Mouse (Mus musculus): ENCODE measurements around the gene Gm15557.

The Gm15557 gene

DNA sequence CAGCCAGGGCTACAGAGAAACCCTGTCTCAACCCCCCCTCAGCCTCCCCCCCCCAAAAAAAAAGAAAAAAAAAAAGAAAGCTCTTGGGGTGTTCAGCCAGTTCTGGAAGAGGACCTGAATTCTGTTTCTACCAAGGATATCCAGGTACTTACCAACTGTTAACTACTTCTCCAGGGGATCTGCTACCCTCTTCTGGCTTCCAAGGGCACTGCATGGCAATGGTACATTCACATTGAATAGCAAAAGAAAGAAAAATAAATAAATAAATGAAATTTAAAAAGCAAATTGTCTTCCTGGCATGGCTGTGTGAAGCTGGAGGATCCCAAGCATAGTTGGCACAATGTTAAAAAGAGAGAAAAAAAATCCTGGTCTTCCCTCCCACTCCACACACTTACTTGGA lies 11.5 kb downstream of the Gm15557 start:
- peak; percentile 32 for DNase-seq (ENCODE audit: low spot score)

DNA sequence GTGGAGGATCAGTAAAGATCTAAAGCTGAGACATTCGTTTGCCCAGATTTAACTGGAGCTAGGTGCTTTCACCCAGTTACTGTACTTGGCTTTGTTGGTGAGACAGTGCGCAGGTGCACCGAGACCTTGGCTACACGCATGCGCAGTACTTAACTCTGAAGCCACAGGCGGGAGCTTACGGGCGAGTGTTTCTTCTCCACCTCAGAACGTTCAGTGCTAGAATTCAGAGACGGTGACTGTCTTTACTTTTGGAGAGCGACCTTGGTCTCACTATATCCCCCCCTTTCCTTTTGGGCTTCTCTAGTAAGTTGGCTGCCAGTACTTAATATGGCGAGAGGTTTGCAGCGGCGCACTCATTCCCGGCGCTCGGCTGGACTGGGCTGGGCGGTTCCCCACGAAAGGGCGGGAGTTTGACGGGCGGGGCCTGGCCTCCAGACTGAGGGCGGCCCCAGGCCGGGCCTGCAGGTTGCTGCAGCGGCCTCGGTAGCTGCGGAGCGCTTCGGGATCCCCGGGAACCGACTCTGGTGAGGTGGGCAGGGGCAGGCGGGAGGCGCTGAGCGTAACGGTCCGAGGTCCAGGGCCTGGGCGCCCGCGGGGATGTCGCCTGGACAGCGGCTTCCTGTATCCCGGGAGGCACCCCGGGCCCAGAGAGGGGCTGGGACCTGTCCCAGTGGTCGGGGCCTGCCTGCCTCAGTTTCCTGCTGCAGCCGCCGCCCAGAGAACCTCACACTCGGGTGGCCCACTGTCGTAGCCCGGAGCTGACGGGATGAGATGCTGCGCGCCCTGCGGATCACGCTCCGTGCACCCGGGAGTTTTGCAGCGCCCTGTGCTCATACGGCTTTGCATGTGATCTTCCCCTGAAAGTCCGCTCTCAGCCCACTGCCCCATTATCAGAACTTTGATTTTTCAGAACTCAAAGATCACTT lies 15.9 kb downstream of the Gm15557 start, which contains the start of gene Cep250:
Gene Cep250, plus strand, starts transcription at position 325 of the 926 bp plus-strand sequence.
- DNase-seq (ENCODE audit: low spot score): peak; percentile 77

DNA sequence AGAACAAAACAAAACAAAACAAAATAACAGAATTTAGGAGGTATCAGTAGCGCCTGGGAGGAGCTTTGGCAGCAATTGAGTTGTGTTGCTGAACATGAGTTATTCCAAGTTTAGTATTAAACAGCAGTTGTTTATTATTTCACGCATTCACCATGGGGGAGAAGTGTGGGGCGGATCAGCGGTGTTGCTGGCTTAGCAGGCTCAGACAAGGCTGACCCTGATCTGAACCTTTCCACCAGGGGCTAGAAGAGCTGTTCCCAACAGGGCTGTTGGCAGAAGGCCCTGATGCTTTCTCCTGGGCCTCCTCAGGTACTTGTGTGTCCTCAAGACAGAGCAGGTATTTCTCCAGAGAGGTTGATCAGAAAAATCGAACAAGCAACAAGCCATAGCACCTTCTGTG lies 19.5 kb downstream of the Gm15557 start:
- no peak for DNase-seq (ENCODE audit: low spot score)

DNA sequence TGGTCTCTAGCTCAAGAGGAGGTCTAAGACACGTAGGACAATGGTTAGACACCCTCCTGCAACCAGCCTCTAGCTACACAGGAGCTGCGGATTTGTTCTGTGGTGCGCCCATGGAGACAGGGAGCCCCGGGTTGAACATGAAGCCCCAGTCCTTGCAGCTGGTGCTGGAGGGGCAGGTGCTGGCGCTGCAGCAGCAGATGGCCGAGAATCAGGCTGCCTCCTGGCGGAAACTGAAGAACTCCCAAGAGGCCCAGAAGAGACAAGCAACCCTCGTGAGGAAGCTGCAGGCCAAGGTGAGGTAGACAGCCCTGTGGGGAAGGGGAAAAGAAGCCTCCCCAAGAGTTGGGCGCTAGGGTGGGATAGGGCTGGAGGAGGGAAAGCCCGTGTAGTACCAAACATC lies 21.3 kb downstream of the Gm15557 start:
- no peak for DNase-seq (ENCODE audit: low spot score)

DNA sequence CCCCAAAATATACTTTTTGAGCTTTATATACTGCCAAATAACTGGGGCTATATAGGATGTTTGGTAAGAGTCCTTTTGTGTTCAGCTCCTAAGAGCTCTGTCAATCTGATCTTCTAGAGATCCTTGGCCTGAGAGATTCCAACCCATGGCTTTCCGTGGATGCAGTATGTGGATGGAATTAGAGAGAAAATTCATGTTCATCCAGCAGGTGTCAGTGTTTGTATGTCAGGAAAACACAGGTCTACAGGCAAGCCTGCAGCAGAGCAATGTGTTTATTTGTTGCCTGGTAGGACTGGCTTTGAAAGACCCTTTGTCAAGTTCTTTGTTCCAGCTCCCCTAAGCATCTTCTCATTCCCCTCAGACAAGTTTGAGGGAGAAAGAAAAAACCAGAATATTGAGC lies 22.5 kb downstream of the Gm15557 start:
- no peak for DNase-seq (ENCODE audit: low spot score)

DNA sequence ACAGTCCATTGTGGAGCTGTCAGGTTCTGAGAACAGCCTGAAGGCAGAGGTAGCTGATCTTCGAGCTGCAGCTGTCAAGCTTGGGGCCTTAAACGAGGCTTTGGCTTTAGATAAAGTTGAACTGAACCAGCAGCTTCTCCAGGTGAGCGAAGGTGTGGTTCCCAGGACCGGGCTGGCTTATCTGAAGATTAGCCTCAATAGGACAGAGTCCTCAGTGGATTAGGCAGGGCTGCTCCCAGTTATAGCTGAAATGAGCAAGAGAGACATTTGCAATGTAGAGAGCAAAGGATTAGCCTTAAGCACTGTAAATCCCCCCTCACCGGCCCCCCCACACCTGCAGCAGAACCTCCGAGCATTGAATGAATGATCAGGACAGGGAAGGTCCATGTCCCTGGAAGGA lies 32.8 kb downstream of the Gm15557 start:
- no peak for DNase-seq (ENCODE audit: low spot score)

DNA sequence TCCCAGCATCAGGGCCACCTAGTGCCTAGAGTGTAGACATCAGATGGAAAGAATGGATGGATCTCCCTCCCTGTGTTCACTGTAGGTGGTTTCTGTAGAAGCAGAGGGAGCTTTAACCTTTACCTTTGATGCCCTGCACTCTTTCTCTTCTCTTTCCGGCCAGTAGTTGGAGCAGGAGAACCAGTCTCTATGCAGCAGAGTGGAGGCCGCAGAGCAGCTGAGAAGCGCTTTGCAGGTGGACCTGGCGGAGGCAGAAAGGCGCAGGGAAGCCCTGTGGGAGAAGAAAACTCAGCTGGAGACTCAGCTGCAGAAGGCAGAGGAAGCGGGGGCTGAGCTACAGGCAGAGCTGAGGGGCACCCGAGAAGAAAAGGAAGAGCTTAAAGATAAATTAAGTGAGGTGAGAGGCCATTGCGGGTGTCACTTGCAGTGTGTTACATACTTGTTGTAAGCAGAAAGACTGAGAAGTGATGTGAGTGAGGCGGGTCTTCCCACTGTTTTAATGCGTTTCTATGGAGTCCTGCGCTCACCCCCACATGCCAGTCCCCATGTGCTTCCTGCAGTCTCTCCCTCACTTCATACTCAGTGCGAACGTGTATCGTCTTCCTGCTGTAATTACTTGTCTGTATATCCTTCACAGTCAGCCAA lies 33.7 kb downstream of the Gm15557 start:
- no peak for DNase-seq (ENCODE audit: low spot score)

DNA sequence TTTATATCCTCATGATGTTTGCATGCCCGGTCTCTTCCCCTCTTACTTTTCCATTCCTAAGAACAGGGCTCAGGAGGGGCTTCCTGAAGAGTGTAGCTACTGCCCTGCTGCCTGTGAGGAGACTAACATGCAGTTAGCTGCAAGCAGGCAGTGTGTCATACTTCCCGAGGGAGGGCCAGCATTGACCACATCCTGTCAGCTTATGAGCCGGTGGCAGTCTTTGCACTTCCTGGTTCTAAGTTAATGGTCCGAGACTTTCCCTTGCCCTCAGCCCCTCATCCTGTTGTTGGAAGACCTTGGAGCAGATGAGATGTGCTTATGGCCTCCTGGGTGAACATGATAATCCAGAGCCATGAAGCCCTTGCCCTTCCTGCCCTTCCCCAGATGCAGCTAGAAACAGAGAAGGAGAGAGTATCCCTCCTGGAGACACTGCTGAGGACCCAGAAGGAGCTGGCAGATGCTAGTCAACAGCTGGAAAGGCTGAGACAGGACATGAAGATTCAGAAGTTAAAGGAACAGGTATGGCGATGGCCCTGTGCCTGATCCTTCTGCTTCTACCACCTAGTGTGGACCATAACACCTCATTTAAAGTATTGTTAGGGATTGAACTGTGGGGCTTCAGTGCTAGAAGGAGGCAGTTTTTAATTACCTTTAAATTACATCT lies 38.9 kb downstream of the Gm15557 start:
- DNase-seq (ENCODE audit: low spot score): no peak

DNA sequence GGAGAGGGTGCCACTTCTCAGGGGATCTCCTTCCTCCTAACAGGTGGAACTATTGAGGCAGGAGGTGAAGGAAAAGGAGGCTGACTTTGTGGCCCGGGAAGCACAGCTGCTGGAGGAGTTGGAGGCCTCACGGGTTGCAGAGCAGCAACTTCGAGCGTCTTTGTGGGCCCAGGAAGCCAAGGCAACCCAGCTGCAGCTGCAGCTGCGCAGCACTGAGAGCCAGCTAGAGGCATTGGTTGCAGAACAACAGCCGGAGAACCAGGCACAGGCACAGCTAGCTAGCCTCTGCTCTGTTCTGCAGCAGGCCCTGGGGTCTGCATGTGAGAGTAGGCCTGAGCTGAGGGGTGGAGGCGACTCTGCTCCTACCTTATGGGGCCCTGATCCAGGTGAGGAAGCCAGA lies 45.2 kb downstream of the Gm15557 start:
- no peak for DNase-seq (ENCODE audit: low spot score)

DNA sequence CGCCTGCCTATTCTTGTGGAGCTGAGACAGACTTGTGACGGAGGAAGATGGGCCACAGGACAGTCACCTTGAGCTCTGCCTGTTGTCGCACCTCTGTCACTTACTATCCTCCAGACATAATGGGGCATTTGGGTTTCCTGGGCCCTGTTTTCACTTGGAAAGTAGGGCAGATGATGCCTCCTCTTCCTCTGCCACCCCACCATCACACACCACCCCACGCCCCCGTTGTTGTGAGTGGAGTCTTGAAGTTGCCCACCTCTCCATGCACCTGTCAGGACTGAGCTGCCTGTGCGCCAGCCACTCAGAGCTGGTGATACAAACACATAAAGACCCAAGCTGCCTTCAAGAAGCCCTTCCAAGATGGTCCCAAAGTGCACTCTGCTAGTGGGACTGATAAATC lies 46.6 kb downstream of the Gm15557 start:
- DNase-seq (ENCODE audit: low spot score): no peak

DNA sequence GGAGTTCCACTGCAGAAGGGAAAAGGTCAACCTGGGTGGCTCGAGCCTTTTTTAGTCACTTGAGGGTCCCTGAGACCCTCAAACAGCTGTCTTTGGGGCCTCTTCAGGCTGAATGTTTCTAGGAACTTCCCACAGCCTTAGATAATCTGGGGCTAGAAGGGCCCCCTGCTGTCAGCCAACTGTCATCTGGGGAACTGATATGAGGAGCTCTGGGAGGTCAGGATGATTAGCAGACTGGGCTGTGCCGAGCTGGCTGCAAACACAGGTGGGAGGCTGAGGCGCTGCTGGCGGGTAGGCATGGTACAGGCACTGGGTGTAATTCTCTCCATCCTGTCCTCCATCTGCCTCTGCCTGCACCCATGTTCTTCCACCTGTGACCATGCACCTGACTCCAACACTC lies 48.6 kb downstream of the Gm15557 start:
- no peak for DNase-seq (ENCODE audit: low spot score)

DNA sequence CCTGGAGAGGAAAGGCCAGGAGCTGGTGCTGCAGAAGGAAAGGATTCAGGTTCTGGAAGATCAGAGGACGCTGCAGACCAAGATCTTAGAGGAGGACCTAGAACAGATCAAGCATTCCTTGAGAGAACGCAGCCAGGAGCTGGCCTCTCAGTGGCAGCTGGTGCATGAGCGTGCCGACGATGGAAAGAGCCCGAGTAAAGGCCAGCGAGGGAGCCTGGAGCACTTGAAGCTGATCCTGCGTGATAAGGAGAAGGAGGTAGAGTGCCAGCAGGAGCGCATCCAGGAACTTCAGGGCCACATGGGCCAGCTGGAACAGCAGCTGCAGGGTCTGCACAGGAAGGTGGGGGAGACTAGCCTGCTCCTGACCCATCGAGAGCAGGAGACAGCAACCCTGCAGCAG lies 50.6 kb downstream of the Gm15557 start:
- DNase-seq (ENCODE audit: low spot score): no peak

DNA sequence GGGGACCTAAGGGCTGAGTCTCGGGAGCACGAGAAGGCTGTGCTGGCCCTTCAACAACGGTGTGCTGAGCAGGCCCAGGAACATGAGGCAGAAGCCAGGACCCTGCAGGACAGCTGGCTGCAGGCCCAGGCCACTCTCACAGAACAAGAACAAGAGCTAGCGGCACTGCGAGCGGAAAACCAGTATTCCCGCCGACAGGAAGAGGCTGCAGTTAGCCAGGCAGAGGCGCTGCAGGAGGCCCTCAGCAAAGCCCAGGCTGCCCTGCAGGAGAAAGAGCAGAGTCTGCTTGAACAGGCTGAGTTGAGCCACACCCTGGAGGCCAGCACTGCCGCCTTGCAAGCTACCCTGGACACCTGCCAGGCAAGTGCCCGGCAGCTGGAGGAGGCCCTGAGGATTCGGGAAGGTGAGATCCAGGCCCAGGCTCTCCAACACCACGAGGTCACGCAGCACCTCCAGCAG lies 51.4 kb downstream of the Gm15557 start:
- no peak for DNase-seq (ENCODE audit: low spot score)

Measured in left cerebral cortex, adult 11 months (tissue).